Mouse (Mus musculus) large intestine, adult 2 months (tissue): ENCODE results near the gene Tmem52. TPM values are rescaled to one million over a fixed set of nuclear protein-coding genes. Genes with fewer than 3 reads are reported as not detected.
A peak's percentile ranks its signal among the peaks of the same experiment; 100 is the strongest.
"Not testable (repeated sequence)": the region's sequence is repeated elsewhere in the genome, so short reads cannot be mapped to it uniquely, and the experiment has no call there.

ENCODE experiments used
- DNase-seq: peaks from one replicate; pipeline ENCODE4 v3.0.0-alpha.2; 2012; ENCODE audit warnings: low read depth, low spot score
- WGBS: fragments of 180-500 bp; shearing (Covaris S2); methylation state at CpG from one replicate; pipeline ENCODE4 v1.1.7; 2018; 5-methylcytosine and 5-hydroxymethylcytosine counted together
- polyA plus RNA-seq: library from polyadenylated mRNA; depleted of rRNA; stranded (reverse); fragments of >200 nt; gene quantifications from 2 replicates; pipeline ENCODE4 v1.2.3, GENCODE M21; 2012

The Tmem52 gene
- polyA plus RNA-seq, 1 experiment = 0.57 TPM

- WGBS = 82% methylated on average over 16 of the region's 16 CpGs
- DNase-seq = no peak
These were observed 1.5 kb downstream of the Tmem52 start for GRCm38 (mm10) chr4:155470263-155470953.

- DNase-seq = no peak
- 89% methylated on average over 7 of the region's 7 CpGs for WGBS
These were observed 2.1 kb downstream of the Tmem52 start for GRCm38 (mm10) chr4:155470997-155471396.

GRCm38 (mm10) chr4:155471406-155471805 lies 2.5 kb downstream of the Tmem52 start:
- 91% methylated on average over 7 of the region's 7 CpGs for WGBS
- DNase-seq = no peak

GRCm38 (mm10) chr4:155472716-155473290 lies 3.9 kb downstream of the Tmem52 start:
- WGBS = 67% methylated on average over 3 of the region's 3 CpGs
- no peak for DNase-seq

- WGBS = 32% methylated on average over 5 of the region's 5 CpGs
- DNase-seq = no peak
These were observed 4.4 kb downstream of the Tmem52 start for GRCm38 (mm10) chr4:155473319-155473718.

- not testable (repeated sequence) for DNase-seq
- 33% methylated on average over 2 of the region's 2 CpGs for WGBS
These were observed 4.9 kb downstream of the Tmem52 start for GRCm38 (mm10) chr4:155473796-155474195.

GRCm38 (mm10) chr4:155481381-155482124 lies 12.6 kb downstream of the Tmem52 start:
- 4% methylated on average over 28 of the region's 28 CpGs for WGBS
- no peak for DNase-seq

GRCm38 (mm10) chr4:155482125-155482480 lies 13.2 kb downstream of the Tmem52 start:
- no peak for DNase-seq
- 83% methylated on average over 6 of the region's 6 CpGs for WGBS

GRCm38 (mm10) chr4:155482733-155483540 lies 14.0 kb downstream of the Tmem52 start:
- WGBS = 96% methylated on average over 8 of the region's 8 CpGs
- no peak for DNase-seq

- 59% methylated on average over 3 of the region's 3 CpGs for WGBS
These were observed 16.6 kb downstream of the Tmem52 start for GRCm38 (mm10) chr4:155485521-155485920.

GRCm38 (mm10) chr4:155487746-155488145 lies 18.8 kb downstream of the Tmem52 start:
- DNase-seq = no peak
- 45% methylated on average over 3 of the region's 3 CpGs for WGBS

More at GRCm38 (mm10) chr4:155485521-155485920, 16.6 kb downstream of the Tmem52 start:
- DNase-seq = no peak

GRCm38 (mm10) chr4:155488232-155489025 lies 19.5 kb downstream of the Tmem52 start:
- WGBS = 14% methylated on average over 8 of the region's 8 CpGs
- DNase-seq = peak; percentile 94

GRCm38 (mm10) chr4:155489101-155489970 lies 20.4 kb downstream of the Tmem52 start:
- WGBS = 82% methylated on average over 9 of the region's 9 CpGs
- no peak for DNase-seq

GRCm38 (mm10) chr4:155490456-155490855 lies 21.5 kb downstream of the Tmem52 start:
- no peak for DNase-seq
- 4% methylated on average over 5 of the region's 5 CpGs for WGBS

GRCm38 (mm10) chr4:155490990-155491504 lies 22.1 kb downstream of the Tmem52 start, which contains the start of gene Gnb1:
Gnb1 (plus strand) TSS chr4:155491361.
- under 1% methylated on average over 51 of the region's 60 CpGs for WGBS
- no peak for DNase-seq

- WGBS = under 1% methylated on average over 46 of the region's 54 CpGs
- no peak for DNase-seq
These were observed 22.7 kb downstream of the Tmem52 start for GRCm38 (mm10) chr4:155491529-155492130.

GRCm38 (mm10) chr4:155492131-155492633 lies 23.3 kb downstream of the Tmem52 start:
- under 1% methylated on average over 51 of the region's 51 CpGs for WGBS
- no peak for DNase-seq
